Mouse (Mus musculus) spleen, embryonic (tissue): ENCODE results near the gene Gart.

Experiments
- CTCF ChIA-PET: fragments of 350-600 bp; sonication (Branson Sonifier 250); formaldehyde crosslinking; loops from one replicate; lab custom pipeline; 2022; lab: Charles Lee

Gart gene

DNA sequence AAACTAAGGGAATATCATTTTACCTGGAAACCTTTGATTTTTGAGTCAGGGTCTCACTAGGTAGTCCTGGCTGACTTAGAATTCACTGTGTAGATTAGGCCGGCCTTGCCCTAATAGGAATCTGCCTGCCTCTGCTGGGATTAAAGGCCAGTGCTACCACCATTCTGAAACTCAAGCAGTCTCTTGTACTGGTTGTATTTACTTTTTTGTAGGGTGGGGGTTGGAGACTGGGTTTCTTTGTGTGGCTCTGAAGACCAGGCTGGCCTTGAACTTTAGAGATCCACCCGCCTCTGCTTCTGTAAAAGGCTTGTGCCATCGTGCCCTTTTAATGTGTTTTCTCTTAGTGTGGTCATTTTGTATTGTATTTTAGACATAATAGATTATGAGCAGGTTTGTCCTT lies 2.5 kb upstream of the Gart start:
- CTCF ChIA-PET = interaction anchor here (0.6 to 0.9 kb wide), 2 partner anchors 36 to 151 kb away, joined by 3 to 4 read pairs; no protein-coding TSS in a partner anchor

DNA sequence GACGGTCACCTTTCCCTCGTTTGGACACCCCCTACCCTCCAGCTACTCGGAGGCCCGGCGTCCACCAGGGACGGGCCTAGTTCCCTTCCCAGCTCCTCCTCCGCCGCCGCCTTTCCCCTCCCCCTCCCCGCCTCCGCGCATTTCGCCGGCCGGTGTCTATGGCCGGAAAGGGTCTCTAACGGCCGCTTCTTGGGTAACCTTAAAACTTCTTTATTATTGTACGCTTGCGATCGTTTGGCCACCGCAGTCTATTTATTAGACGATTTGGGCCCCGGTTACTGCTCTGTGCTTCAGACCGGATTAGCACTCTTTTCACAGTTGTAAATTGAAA lies 1.4 kb upstream of the Gart start:
- CTCF ChIA-PET = interaction anchor here (0.7 to 0.9 kb wide), 2 partner anchors 35 to 40 kb away, joined by 4 read pairs; no protein-coding TSS in a partner anchor

DNA sequence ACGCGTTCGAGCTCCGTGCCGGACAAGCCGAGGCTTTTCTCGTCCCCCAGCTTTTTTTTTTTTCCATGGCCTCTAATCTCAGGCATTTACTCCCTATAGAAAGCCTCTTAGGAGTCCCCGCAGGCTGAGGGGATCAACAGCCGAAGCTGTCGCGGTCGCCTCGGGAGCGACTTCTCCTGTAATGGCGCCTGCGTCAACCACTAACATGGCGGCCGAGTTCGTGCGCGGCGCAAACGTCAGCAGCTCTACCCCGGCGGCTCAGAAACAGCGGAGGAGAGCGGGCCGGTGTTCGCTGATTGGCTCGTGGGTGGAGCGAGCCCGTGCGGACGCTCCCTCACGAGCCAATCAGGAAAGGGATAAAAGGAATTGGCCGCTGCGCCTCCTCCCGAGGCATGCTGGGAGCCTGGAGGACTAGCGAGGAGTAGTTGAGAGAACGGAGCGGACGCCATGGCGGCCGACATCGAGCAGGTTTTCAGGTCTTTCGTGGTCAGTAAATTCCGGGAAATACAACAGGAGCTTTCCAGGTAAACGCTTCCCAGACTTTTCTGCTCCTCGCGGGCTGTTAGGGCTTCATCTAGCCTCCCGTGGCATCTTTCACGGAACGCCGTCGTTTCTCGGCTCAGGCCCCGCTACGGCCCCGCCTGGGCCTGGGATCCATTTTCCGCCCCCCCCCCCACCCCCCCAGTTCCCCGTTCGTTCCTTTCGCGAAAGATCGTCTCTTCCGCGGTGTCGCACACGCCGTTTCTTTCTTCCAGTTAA lies 888 bp upstream of the Gart start, which contains the start of gene Son:
TSS of gene Son (plus strand) at position 46 of the 759 bp plus-strand sequence.
- CTCF ChIA-PET = interaction anchor here (0.7 to 0.9 kb wide), 3 partner anchors 36 to 231 kb away, joined by 4 to 8 read pairs (median 4); no protein-coding TSS in a partner anchor

DNA sequence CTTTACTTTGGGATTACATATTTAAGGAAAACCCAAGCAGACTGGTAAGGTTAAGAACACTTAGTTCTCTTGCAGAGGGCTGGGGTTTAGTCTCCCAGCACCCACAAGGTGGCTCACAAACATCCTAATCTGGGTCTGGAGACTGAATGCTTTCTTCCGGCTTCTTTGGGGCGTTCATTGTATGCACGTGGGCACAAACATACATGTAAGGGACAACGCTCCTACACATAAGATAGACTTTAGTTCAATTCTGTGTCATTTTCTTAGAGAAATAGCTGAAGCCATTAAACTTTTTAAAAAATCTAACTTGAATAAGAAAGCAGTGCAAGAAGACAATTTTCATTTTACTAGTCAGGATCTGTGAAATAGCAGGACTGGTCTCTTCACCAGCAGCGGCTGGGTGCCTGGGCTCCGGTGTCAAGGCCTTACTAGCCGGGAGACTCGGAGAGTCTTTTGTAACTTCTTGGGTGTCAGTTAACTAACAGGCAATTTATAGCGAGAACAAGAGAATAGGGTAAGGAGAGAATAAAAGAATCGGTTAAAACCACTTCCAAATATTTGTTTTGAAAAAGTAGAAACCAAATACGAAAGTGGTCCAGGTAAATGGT lies 653 bp downstream of the Gart start:
- CTCF ChIA-PET = no interaction called here

DNA sequence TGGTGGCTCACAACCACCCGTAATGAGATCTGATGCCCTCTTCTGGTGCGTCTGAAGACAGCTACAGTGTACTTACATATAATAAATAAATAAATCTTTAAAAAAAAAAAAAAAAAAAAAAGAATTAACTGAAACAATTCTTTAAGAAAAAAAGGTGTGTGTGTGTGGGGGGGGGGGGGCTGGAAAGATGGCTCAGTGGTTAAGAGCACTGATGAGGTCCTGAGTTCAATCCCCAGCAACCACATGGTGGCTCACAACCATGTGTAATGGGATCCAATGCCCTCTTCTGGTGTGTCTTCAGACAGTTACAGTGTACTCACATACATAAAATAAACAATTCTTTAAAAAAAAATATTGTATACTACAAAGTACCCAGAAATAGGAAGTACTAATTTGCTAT lies 1.3 kb downstream of the Gart start:
- CTCF ChIA-PET = interaction anchor here (0.6 kb wide), 2 partner anchors 59 to 106 kb away, joined by 7 to 9 read pairs; no protein-coding TSS in a partner anchor

DNA sequence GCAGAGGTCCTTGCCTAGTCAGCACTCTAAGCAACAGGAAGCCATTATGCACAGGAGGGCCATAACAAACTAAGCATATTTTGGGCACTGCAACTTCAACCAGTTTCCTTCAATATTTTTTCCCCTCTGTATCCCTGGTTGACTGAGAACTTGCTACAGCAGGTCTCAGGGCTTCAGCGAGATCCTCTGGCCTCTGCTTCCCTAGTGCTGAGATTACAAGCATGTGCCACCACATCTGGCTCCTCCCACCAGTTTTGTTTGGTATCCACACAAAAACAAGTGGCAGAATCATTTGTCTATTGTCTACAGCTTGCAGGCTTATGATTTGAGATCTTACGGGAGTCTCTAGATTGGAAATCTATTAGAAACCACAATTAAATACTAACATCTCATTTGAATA lies 1.9 kb downstream of the Gart start:
- CTCF ChIA-PET = interaction anchor here (0.6 kb wide), 3 partner anchors 44 to 107 kb away, joined by 6 to 9 read pairs (median 7); partner anchors contain the start of gene Donson

DNA sequence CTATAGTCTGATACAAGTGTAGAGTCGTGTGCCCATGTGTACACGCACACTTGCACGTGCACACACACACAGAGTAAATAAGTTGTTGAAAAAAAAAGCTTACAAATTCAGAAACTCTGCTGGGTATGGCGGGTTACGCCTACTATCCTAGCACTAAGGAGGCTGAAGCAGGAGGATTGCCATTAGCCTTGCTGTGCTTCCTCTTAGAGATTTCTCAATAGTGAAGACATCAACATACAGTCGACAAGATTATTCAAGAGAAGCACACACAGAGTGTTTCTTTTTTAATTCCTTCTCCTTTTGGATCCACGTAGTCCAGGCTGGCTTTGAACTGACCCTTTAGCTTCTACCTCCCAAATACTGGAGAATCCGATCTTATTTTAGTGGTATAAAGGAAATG lies 6.6 kb downstream of the Gart start:
- CTCF ChIA-PET = no interaction called here

DNA sequence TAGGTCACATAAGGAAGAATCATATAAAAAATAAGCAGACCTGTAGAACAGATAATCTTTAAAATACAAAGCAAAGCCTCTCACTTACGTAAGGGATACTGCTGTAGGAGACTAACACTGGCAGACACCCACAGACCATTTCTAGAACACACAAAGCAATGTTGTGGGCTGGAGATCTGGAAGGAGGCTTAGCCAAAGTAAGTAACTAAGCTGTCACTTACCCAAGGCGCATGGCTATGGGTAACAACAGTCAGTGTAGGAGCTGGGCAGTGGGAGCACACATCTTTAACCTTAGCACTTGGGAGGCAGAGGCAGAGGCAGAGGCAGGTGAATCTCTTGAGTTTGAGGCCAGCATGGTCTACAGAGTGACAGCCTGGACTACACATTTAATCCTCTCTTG lies 7.1 kb downstream of the Gart start:
- CTCF ChIA-PET = no interaction called here

DNA sequence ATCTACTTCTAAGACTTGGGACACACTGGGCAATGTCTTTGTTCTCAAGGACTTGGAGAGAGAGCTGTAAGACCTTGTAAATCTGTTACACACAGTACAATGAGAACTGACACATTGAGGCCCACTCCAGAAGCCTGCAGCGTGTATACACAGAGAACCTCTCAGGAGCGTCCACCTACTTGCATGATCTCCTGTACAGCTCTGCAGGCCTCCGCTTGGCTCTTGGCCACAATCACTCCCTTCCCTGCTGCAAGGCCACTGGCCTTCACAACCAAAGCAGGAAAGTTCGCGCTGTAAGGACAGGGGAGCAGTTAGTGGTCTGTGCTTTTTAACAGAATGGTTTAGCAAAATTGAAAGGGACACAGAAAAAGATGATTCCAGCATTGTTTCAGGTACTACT lies 7.6 kb downstream of the Gart start:
- CTCF ChIA-PET = interaction anchor here (1.0 kb wide), 1 partner anchor 18 kb away, joined by 5 read pairs; no protein-coding TSS in a partner anchor

DNA sequence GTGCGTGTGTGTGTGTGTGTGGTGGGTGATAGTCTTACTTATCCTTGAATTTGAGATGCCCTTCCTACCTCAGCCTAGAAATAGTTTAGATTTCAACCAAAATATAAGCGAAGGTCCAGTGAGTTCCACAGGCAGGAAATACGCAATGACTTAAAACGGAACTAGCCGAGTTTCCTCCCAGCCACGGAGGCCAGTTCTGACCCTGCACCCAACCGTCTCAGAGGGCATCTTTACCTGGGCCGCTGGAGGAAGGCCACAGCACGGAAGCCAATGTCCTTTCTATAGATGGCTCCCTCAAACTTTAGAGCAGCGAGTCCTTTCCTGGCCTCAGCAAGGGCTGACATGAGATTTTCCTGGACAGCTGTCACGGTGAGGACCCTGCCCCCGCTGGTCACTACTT lies 13.1 kb downstream of the Gart start:
- CTCF ChIA-PET = interaction anchor here (0.7 kb wide), 1 partner anchor 191 kb away, joined by 4 read pairs; no protein-coding TSS in a partner anchor

DNA sequence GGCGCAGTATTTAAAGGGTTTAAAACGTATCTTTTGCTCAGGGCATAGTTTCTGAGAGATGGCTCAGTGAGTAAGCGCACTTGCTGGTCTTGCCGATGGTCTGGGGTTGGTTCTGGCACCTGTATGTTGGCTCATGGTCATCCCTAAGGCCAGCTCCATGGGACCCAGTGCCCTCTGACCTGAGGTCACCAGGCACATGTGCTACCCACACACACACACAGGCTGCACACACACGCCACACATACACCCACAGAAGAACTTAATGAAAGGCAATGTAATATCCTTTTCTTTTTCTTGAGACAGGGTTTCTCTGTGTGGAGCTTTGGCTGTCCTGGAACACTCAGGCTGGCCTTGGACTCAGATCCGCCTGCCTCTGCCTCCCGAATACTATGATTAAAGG lies 13.8 kb downstream of the Gart start:
- CTCF ChIA-PET = interaction anchor here (0.7 kb wide), 1 partner anchor 190 kb away, joined by 4 read pairs; no protein-coding TSS in a partner anchor

DNA sequence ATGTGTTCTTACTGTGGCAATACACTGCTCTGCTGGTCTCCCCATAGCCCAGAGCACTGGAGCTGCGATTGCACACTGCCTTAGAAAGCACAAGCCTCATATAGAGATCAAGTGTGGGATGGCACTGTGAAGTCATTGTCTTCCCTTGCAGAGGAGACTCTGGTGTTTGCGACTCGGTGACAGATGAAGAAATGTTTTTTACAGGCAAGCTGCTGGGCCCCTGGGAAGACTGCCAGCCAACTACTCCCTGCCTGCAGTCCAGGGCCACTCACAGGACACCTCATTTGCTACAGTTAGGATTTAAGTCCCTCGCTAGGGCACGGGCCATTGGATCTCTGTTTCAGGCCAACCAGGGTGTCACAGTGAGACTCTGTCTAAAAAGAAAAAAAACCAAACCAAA lies 14.3 kb downstream of the Gart start:
- CTCF ChIA-PET = no interaction called here

DNA sequence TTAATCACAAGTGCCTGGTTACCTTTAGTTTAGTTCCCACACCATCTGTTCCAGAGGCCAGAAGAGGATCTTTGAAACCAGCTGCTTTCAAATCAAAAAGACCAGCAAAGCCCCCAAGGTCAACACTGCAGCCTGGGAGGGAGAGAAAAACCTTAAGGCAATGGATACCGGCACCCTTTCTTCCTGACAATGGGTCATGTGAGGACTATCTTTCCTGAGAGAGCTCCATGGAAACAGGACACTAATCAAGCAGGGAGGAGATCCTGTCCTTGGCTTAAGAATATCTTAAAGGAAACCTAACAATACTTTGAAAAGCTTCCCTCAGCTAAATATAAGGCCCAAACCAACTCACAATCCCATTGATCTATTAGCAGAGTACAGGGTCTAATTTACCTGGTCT lies 16.2 kb downstream of the Gart start:
- CTCF ChIA-PET = no interaction called here

DNA sequence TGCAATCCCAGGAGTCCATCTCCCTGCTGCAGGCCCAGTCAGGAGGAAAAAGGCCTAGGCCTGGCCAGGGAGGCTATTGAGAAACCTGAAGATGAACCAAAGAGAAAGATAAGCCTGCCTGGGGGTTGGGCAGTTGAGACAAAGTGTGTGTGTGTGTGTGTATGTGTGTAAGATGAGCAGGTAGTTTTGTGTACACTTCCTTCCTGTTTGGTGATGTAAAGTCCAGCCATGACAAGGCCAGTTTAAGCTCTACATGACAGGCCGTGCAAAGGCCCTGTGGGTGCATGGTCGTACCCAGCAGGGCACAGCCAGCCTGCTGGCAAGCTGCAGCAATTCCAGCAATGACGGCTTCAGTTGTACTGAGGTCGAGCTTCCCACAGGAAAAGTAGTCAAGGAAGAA lies 17.0 kb downstream of the Gart start:
- CTCF ChIA-PET = interaction anchor here (0.6 kb wide), 1 partner anchor 41 kb away, joined by 3 read pairs; no protein-coding TSS in a partner anchor

DNA sequence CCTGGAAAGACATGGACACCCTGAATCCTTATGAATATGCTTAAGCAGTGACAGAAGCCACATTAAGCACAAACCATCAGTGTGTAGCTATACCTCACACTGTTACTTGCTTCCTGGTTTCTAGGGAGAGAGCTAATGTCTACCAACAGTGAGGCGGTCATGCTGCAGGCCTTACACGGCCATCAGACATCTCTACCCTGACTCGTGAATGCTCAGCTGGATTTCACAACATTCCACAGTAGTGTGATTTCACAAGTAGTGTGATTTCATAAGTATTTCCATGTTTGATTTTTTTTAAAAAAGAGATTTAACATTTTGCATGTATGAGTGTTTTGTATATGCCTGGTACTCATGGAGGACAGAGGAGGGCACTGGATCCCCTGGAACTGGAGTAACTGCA lies 18.1 kb downstream of the Gart start:
- CTCF ChIA-PET = no interaction called here

DNA sequence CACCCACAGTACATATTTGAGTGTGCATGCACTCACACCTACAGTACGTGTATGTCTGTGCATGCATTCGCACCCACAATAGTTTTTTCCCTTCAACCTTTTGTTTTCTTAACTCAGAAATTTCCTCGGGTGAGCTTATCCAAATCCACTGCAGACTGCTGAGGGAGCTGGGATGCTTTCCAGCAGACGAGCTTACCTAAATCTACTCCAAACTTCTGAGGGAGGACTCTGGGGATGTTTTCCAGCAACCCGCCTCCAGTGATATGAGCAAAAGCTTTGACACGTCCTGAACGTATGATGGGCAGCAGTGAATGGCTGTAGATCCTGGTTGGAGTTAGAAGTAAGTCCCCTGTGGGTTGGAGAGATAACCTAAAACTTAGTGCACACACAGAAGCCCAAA lies 18.9 kb downstream of the Gart start:
- CTCF ChIA-PET = no interaction called here

DNA sequence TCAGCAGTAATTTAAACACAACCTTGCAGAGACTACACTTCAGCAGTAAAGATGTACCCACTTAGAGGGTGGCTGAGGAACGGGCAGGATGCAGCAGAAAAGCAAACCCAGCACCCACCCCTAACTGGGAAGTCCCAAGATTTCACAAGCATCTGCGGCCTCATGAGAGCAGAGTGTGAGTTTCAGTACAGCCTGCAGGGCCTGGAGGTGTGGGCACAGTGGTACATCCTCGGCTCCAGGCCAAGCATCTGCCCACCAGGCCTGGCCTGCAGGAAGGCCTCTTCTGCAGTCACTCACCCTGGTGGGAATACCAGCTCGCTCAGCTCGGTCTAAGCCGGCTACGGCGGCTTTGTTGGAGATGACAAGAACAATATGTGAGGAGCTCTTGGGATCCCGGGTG lies 23.7 kb downstream of the Gart start:
- CTCF ChIA-PET = no interaction called here

DNA sequence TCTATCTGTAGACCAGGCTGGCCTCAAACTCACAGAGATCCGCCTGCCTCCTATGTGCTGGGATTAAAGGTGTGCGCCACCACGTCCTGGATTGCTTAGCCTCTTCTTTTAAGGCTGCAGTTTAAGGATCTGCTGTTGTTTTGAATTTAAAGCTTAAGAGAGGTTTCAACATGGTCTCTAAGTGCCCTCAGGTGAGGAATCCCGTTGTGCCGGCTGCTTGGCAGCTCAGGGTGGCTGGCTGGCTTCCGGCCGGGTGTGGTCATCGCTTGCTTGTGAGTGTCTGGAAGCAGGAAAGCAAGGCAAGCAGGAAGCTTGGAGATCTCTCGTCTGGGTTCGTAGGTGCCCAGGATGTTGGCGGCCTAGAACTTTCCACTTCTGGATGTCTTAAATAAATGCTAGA lies 25.8 kb downstream of the Gart start:
- CTCF ChIA-PET = interaction anchor here (0.6 kb wide), 1 partner anchor 18 kb away, joined by 5 read pairs; no protein-coding TSS in a partner anchor

DNA sequence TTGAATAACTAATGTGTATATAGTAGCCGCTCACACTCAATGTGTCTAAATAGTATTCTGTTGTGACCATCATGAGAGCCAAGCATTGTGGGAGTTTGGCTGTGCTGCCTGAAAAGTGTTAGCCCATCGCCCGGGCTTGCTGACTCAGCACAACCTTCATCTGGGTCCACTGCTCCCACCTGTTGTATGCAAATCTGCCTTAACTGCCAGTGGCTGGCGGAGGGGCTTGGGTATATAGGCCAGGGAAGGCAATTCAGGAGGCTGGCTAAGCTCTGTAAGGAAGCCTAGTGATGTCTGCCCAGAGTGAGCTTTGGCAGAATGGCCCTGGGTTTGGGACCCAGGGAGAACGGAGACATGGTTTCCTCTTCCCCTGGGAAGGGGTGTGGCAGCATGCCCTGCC lies 26.6 kb downstream of the Gart start:
- CTCF ChIA-PET = interaction anchor here (1.2 kb wide), 1 partner anchor 98 kb away, joined by 4 read pairs; no protein-coding TSS in a partner anchor

DNA sequence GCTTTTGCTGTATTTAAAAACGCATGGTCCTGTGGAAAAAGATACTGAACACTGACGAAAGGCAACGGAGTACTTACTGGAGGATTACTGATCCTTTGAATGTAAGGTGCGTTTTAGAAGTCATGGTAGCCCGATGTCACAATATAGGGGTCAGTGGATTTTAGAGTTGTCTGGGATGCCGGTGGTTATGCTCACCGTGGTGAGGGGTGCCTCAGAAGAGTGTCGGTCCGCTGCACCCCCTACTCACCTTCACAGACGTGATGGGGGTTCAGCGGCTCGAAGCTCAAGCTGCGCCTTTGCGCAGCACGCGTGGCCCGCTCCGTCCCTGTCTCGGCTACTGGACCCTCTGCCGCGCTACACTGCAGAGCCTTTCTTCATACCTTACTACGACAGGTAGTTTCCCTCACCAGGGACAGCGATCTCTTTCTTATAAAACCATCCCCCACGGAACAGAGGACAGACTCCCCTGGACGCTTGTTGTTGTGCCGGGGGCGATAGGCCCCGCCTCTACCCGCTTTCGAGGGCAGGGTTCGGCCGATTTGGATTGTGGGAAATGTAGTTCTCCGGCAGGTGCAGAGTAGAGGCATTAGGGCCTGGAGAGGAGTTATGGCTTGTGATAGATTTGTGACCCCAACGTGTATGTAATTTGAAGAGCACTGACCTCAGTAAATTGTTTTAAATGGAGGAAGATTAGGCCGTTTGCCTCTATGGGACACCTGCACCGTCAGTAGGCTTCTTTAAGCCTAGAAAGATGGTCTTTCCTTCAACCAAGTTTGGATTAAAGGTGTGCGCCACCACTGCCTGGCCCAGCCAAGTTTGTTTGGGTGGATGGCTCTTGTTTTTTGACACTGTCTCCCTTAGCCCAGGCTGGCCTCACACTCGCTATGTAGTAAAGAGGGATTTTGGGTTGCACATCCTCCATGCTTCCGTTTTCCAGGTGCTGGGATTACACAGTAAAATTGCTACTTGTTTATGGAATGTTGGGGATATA lies 27.9 kb downstream of the Gart start, which contains the start of gene Dnajc28:
TSS of gene Dnajc28 (minus strand) at position 516 of the 991 bp plus-strand sequence.
- CTCF ChIA-PET = no interaction called here

DNA sequence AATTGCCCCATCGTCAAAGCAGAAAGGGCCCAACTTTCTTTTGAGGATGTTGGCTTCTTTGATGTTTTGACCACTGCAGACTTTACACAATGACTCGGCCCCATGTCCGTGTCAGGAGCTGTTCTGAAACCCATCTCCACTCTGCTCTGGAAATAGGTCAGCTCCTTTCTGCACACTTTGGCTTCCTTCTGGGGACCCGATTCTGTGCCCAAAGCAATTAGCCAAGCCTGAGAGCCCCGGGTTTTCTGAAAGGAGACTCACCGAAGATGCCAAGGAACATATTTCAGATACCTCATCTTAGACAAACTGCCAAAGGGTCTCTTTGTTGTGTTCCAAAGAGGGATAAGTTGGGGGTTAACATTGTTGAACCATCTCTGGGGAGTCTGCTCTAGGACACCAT lies 32.2 kb downstream of the Gart start:
- CTCF ChIA-PET = interaction anchor here (0.5 kb wide), 1 partner anchor 469 kb away, joined by 6 read pairs; no protein-coding TSS in a partner anchor
